Mouse (Mus musculus) granulocyte monocyte progenitor cell, adult 5-6 weeks (primary cell): Measurements from ENCODE around the gene Smyd2. TPM values are rescaled to one million over a fixed set of nuclear protein-coding genes. Genes with fewer than 3 reads are reported as not detected.

ENCODE experiments used
- ATAC-seq: replicated peaks from 2 replicates; pipeline ENCODE4 v1.8.0; 2016; ENCODE audit warnings: mild to moderate bottlenecking, moderate TSS enrichment, inconsistent platforms; ENCODE audit not compliant: poor library complexity, severe bottlenecking
- total RNA-seq, 2 experiments: library from RNA; stranded (forward) in 1 of 2; stranded (reverse) in 1 of 2; fragments of 200-712, 200-1000 nt in 1 of 2; fragments of >200 nt in 1 of 2; fragmentation: Nextera tagmentation in 1 of 2; gene quantifications; 2 replicates each; pipeline ENCODE4 v1.2.3; 2014 to 2017

Smyd2 gene
- total RNA-seq, 2 experiments from 2014 or later, result 72.5 to 97.8 TPM

DNA sequence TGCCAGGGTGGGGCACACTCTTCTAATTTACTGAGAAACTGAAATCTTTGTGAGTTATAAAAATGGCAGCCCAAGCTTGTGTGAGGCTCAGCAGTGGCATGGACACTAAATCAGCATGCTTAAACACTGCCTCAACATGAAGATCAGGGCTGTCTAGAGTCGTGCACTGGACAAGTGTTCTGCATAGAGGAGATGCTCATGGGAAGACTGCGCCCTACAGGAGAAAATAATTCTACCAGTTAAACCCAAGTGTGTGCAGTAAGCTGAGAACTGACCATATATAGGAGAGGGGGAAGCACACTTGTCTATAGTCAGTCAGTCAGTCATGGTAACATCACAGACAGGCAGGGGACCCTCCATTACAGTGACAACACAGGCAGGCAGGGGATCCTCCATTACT lies 43.0 kb downstream of the Smyd2 start:
- no peak for ATAC-seq

GRCm38 (mm10) chr1:189876162-189876561 lies 46.0 kb downstream of the Smyd2 start:
- ATAC-seq, result no peak

- peak; percentile 40 for ATAC-seq
Observed at GRCm38 (mm10) chr1:189875439-189875861, 46.7 kb downstream of the Smyd2 start.

- no peak for ATAC-seq
Observed at GRCm38 (mm10) chr1:189873591-189873990, 48.6 kb downstream of the Smyd2 start.

GRCm38 (mm10) chr1:189872050-189872449 lies 50.1 kb downstream of the Smyd2 start:
- no peak for ATAC-seq

- ATAC-seq, result peak; percentile 55
Observed at GRCm38 (mm10) chr1:189871625-189872024, 50.5 kb downstream of the Smyd2 start.

DNA sequence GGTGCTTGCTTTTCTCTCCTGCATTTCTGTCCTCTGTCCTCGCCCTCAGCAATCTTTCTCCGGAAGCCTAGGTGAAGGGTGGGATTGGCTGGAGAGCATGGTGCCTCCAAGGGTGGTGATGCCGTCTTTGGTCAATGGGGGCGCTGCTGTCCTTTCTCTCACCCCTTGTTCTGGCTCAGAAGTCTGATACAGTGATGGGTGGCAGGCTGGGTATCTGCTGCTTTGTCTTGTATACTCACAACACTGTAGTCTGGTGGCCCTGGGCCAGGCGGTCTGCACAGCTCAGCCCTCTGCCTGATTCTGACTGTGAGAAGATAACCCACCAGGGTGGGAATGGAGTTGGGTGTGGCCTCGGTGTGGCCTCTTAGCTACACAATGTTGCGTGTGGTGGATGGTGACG lies 51.6 kb downstream of the Smyd2 start:
- no peak for ATAC-seq

DNA sequence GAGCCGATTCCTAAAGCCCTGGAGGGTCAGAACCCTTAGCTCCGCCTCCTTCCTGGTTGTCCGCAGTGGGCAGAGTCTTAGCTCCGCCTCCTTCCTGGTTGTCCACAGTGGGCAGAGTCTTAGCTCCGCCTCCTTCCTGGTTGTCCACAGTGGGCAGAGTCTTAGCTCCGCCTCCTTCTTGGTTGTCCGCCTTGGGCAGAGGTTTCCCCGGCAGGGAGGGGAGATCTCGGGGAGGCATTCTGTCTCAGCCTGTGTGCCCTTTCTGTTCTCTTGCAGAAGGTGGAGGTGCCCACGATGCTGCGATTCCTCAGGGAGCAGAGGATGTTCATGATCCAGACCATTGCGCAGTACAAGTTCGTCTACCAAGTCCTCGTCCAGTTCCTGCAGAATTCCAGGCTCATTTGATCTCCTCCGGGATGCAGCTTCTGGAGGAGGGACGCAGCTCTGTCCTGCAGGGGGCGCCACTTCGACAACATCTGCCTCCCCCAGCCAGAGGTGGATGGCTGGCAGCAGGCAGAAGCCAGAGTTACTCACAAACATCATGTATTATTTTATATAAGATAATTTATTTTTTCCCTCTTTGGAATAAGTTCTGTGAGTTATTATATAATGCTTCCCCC lies 52.4 kb downstream of the Smyd2 start:
- no peak for ATAC-seq

- peak; percentile 43 for ATAC-seq
Observed at GRCm38 (mm10) chr1:189868036-189868435, 54.1 kb downstream of the Smyd2 start.

GRCm38 (mm10) chr1:189867497-189867896 lies 54.7 kb downstream of the Smyd2 start:
- 0 out of 2 replicates have a peak, but pooled peaks have one; percentile 20 for ATAC-seq

GRCm38 (mm10) chr1:189867034-189867433 lies 55.1 kb downstream of the Smyd2 start:
- 0 out of 2 replicates have a peak, but pooled peaks have one; percentile 13 for ATAC-seq

DNA sequence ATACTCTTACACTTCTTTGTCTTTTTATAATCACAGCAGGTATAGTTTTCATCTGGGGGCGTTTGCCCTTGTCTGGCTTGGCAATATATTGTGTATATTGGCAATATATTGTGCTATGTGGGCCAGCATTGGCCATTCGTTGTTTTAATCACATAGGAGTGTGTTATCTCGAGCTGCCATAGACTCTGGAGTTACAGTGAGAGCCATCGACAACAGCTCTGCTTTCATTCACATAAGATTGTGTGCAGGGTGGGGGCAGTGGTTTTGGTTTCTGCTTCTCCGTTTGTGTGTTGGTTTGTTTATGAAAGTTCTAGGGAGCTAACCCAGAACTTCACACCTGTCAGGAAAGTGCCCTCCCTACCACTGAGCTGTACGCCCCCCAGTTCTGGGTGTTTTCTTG lies 55.5 kb downstream of the Smyd2 start:
- no peak for ATAC-seq

GRCm38 (mm10) chr1:189864846-189865560 lies 57.2 kb downstream of the Smyd2 start:
- no peak for ATAC-seq

DNA sequence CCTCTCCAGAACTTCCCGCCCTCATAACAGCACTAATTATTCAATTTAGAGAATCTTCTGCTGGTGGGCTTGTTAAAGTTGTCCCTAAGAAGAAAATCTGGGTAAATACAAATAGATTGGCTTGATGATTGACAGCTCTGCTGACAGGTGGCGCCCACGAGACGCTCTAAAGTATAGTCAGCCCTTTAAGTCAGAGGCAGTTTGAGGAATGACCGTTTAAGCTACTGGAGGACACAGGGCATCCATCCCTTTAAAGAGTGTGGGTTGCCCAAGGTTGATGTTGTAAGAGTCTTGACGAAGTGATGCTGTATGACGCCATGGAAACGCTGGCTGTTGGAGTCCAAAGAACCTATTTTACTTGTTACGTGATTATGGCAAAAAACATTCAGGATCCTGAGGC lies 57.9 kb downstream of the Smyd2 start:
- ATAC-seq, result peak; percentile 19; the same call in 1 of the 2 replicates

GRCm38 (mm10) chr1:189863727-189864126 lies 58.4 kb downstream of the Smyd2 start:
- ATAC-seq, result no peak

DNA sequence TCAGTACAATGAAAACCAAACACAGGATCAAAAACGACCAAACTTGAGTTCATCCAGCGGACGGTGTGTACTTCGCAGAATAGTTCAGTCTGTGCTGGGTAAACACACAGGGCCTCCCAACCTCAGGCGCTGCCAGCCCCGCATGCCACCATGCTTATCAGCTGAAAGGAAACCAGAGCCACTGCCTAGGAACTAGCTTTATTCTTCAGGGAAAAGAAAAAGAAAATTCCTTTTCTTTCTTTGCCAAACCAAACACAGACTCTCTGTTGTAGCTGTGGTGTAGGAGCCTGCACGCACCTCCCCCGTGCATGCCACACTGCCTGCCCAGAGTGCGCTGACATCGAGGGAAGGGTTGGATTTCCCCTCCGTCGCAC lies 61.2 kb downstream of the Smyd2 start:
- no peak for ATAC-seq

GRCm38 (mm10) chr1:189860112-189860941 lies 61.8 kb downstream of the Smyd2 start:
- ATAC-seq, result no peak

GRCm38 (mm10) chr1:189858377-189858776 lies 63.8 kb downstream of the Smyd2 start:
- no peak for ATAC-seq

GRCm38 (mm10) chr1:189855739-189856138 lies 66.4 kb downstream of the Smyd2 start:
- no peak for ATAC-seq

GRCm38 (mm10) chr1:189854646-189855045 lies 67.5 kb downstream of the Smyd2 start:
- no peak for ATAC-seq

DNA sequence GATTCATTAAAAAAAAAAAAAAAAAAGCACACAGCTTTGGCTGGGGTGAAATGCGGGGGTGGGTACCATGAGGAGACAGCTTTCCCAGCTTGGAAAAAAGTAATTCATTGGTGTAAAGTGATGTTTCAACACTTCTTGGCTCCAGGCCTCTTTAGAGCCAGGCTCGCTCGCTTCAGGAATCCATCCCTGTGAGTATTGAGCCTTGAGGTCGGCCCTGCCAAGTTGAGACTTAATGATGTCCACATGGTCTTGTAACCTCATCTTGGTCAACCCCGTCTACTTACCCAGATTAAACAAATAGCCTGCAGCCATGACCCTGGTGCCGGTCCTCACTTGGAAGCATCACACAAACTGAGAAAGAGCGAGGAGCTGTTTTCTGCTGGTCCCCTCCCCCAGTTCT lies 69.7 kb downstream of the Smyd2 start:
- ATAC-seq, result no peak
